Mouse (Mus musculus): ENCODE data around the gene Myl7. TPM values are rescaled to one million over a fixed set of nuclear protein-coding genes. Genes with fewer than 3 reads are reported as not detected.
A peak's percentile ranks its signal among the peaks of the same experiment; 100 is the strongest.

Myl7 gene
- polyA plus RNA-seq, 1 experiment = not detected

DNA sequence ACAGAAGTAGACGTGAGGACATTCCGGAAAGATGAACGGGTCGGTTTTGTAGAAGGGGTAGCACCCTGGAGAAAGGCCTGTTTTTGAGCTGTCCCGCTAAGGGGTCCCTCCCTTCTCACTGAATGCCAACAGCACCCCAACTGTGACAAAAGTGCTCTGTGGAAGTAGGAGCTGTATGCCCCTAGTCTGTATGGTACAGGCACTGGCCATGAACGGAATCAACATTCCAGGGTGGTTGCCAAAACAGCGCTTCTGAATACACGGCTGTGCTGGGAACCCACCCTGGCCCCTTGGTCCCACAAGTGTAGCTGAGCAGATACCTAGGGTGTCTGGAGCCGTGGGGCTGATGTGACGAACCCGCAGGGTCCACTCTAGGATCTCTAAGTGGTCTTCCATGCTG lies 25.9 kb downstream of the Myl7 start:
- no peak overlapping the region for H3K4me3 ChIP-seq (replicated peaks; ENCODE audit: insufficient read depth, low read depth, low read length)
- TF ChIP-seq POLR2A (IDR thresholded peaks at IDR 0.05; ENCODE audit: borderline replicate concordance, insufficient read depth, low read length) (no peak), CTCF (IDR thresholded peaks at IDR 0.05; ENCODE audit: borderline replicate concordance, insufficient read depth, low read depth, low read length) (no peak)
- 92% methylated on average over 11 of the region's 11 CpGs for WGBS
- no peak for DNase-seq
- H3K27ac ChIP-seq (ENCODE audit: insufficient read depth, low read length) = no peak overlapping the region
- peaks cover 13% of the 10 kb centered on the region for H3K4me1 ChIP-seq (ENCODE audit: control insufficient read depth, insufficient read depth, low read length)
- H3K27me3 ChIP-seq (ENCODE audit: control insufficient read depth, insufficient read depth, low read length) = no peaks in the 10 kb centered on the region

DNA sequence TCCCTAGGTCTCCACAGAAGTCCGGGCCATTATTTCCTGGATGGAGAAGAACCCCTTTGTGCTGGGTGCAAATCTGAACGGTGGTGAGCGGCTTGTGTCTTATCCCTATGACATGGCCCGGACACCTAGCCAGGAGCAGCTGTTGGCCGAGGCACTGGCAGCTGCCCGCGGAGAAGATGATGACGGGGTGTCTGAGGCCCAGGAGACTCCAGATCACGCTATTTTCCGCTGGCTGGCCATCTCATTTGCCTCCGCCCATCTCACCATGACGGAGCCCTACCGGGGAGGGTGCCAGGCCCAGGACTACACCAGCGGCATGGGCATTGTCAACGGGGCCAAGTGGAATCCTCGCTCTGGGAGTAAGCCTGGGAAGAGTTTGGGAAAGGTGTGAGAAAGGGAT lies 28.5 kb downstream of the Myl7 start:
- Histone ChIP-seq H3K27me3 (ENCODE audit: control insufficient read depth, insufficient read depth, low read length) (no peaks in the 10 kb centered on the region), H3K4me1 (ENCODE audit: control insufficient read depth, insufficient read depth, low read length) (peaks cover 8% of the 10 kb centered on the region), H3K4me3 (replicated peaks; ENCODE audit: insufficient read depth, low read depth, low read length) (no peak overlapping the region), H3K27ac (ENCODE audit: insufficient read depth, low read length) (no peak overlapping the region)
- 52% methylated on average over 16 of the region's 16 CpGs for WGBS
- no peak for DNase-seq
- TF ChIP-seq POLR2A (IDR thresholded peaks at IDR 0.05; ENCODE audit: borderline replicate concordance, insufficient read depth, low read length) = no peak
- TF ChIP-seq CTCF (IDR thresholded peaks at IDR 0.05; ENCODE audit: borderline replicate concordance, insufficient read depth, low read depth, low read length) = no peak

DNA sequence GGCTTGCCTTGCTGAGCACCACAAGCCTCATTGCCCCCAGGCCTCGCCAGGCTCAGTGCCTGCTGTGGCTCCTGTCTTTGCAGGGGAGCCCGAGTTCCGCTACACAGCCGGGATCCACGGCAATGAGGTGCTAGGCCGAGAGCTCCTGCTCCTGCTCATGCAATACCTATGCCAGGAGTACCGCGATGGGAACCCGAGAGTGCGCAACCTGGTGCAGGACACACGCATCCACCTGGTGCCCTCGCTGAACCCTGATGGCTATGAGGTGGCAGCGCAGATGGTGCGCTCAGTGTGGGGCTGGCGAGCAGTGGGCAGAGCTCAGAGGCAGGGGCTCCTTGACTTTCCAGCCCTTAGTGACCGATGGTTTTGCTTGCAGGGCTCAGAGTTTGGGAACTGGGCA lies 29.3 kb downstream of the Myl7 start:
- TF ChIP-seq CTCF (IDR thresholded peaks at IDR 0.05; ENCODE audit: borderline replicate concordance, insufficient read depth, low read depth, low read length) (no peak), POLR2A (IDR thresholded peaks at IDR 0.05; ENCODE audit: borderline replicate concordance, insufficient read depth, low read length) (no peak)

DNA sequence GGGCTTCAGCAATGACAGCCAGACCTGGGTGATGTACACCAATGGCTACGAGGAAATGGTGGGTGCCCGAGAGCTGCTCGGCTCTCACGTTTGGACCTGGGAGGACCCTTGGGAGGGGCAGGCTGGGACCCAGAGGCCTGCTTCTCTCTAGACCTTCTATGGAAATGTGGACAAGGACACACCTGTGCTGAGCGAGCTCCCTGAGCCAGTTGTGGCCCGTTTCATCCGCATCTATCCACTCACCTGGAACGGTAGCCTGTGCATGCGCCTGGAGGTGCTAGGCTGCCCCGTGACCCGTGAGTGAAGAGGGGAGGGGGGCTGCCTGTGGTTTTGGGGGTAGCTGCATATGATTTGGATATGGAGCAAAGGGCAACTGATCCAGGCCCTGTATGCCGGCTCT lies 30.3 kb downstream of the Myl7 start:
- peaks cover 8% of the 10 kb centered on the region for H3K4me1 ChIP-seq (ENCODE audit: control insufficient read depth, insufficient read depth, low read length)
- H3K27me3 ChIP-seq (ENCODE audit: control insufficient read depth, insufficient read depth, low read length) = no peaks in the 10 kb centered on the region
- 89% methylated on average over 12 of the region's 12 CpGs for WGBS
- TF ChIP-seq POLR2A (IDR thresholded peaks at IDR 0.05; ENCODE audit: borderline replicate concordance, insufficient read depth, low read length) (no peak), CTCF (IDR thresholded peaks at IDR 0.05; ENCODE audit: borderline replicate concordance, insufficient read depth, low read depth, low read length) (no peak)
- no peak overlapping the region for H3K4me3 ChIP-seq (replicated peaks; ENCODE audit: insufficient read depth, low read depth, low read length)
- DNase-seq = no peak
- H3K27ac ChIP-seq (ENCODE audit: insufficient read depth, low read length) = no peak overlapping the region

More for the DNA sequence above, 29.3 kb downstream of the Myl7 start:
- Histone ChIP-seq H3K27ac (ENCODE audit: insufficient read depth, low read length) (no peak overlapping the region), H3K4me3 (replicated peaks; ENCODE audit: insufficient read depth, low read depth, low read length) (no peak overlapping the region), H3K27me3 (ENCODE audit: control insufficient read depth, insufficient read depth, low read length) (no peaks in the 10 kb centered on the region), H3K4me1 (ENCODE audit: control insufficient read depth, insufficient read depth, low read length) (peaks cover 8% of the 10 kb centered on the region)
- 49% methylated on average over 16 of the region's 16 CpGs for WGBS
- peak; percentile 53 to 55 for DNase-seq

DNA sequence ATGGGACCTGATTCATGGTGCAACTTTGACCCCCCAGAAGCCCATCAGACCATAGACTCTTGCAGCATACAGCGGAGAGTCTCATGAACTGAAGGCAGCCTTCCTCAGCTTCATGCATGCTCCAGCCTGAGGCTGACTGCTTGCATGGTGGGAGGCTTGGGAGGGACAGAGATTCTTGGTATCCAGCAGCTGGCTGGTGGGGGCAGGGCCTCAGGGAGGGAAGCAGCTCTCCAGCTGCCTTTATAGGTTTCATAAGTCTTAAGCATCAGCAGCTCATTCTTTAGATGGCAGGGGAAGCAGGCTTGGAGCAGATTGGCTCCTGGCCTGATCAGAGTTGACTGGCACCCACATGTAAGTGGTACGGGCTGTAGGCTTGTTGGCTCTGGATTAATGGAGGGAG lies 31.4 kb downstream of the Myl7 start:
- H3K27ac ChIP-seq (ENCODE audit: insufficient read depth, low read length) = no peak overlapping the region
- TF ChIP-seq POLR2A (IDR thresholded peaks at IDR 0.05; ENCODE audit: borderline replicate concordance, insufficient read depth, low read length) (no peak), CTCF (IDR thresholded peaks at IDR 0.05; ENCODE audit: borderline replicate concordance, insufficient read depth, low read depth, low read length) (no peak)
- no peak for DNase-seq
- 91% methylated on average over 2 of the region's 2 CpGs for WGBS
- no peak overlapping the region for H3K4me3 ChIP-seq (replicated peaks; ENCODE audit: insufficient read depth, low read depth, low read length)
- H3K4me1 ChIP-seq (ENCODE audit: control insufficient read depth, insufficient read depth, low read length) = peaks cover 8% of the 10 kb centered on the region
- no peaks in the 10 kb centered on the region for H3K27me3 ChIP-seq (ENCODE audit: control insufficient read depth, insufficient read depth, low read length)

DNA sequence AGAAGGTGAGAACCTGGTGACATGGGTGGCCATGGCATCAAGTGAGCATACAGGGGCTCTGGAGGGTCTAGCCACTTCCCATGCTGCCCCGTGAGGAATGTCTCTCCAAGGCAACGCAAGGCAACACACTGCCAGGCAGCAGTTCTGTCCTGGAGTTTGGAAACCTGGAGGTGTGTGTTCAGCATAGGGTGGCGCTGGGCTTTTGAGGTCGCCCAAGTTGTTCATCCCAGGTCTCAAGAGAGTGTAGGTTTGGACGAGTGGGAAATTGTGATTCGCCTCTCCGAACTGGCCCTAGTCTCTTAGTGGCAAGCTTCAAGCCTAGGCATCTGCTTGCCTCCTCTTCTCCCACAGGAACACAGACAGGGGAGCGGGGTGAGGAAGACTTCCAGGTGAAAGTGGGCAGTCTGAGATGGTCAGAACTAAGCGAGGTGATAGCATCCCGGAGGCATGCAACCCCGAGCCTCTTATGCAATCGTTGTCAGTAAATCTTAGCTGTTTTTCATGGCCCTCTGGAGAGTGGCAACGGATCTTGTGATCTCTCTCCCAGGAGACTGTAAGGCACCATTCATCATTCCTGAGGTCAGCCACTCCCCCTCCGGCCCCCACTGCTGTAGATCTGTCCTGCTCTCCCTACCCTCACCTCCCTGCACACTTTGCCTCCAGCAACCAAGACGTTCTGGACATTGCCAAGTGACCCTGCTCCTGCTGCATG lies 36.0 kb downstream of the Myl7 start:
- TF ChIP-seq POLR2A (IDR thresholded peaks at IDR 0.05; ENCODE audit: borderline replicate concordance, insufficient read depth, low read length) (no peak), CTCF (IDR thresholded peaks at IDR 0.05; ENCODE audit: borderline replicate concordance, insufficient read depth, low read depth, low read length) (no peak)
- Histone ChIP-seq H3K4me3 (replicated peaks; ENCODE audit: insufficient read depth, low read depth, low read length) (no peak overlapping the region), H3K27me3 (ENCODE audit: control insufficient read depth, insufficient read depth, low read length) (no peaks in the 10 kb centered on the region), H3K4me1 (ENCODE audit: control insufficient read depth, insufficient read depth, low read length) (no peaks in the 10 kb centered on the region), H3K27ac (ENCODE audit: insufficient read depth, low read length) (no peak overlapping the region)
- 36% methylated on average over 15 of the region's 15 CpGs for WGBS
- no peak for DNase-seq

DNA sequence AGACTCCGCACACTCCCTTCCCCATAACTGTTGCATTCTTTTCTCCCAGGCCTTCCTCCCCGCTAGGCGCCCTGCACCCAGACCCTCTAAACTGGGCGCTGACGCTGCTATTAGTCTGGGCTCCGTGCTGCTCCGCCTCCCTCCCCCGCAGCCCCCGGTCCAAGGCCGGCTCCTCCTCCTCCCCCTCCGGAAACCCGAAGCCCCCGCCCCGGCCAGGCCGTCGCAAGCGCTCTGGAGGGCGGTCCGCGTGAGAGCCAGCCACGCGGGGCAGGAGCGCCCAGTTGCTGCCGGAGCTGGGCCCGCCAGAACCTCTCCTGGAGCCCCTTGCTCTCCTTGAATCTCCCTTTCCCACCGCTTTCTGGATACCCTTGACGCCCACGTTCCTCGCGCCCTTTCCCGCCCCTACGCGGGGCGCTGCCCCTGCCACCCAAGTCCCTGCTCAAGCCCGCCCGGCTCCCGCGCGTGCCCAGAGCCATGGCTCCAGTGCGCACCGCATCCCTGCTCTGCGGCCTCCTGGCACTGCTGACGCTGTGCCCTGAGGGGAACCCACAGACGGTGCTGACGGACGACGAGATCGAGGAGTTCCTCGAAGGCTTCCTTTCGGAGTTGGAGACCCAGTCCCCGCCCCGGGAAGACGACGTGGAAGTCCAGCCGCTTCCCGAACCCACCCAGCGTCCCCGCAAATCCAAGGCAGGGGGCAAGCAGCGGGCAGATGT lies 36.7 kb downstream of the Myl7 start, which contains the start of gene Aebp1:
Gene Aebp1 (plus strand): TSS at position 270 of the 716 bp plus-strand sequence.
- DNase-seq = no peak
- TF ChIP-seq POLR2A (IDR thresholded peaks at IDR 0.05; ENCODE audit: borderline replicate concordance, insufficient read depth, low read length) = no peak
- TF ChIP-seq CTCF (IDR thresholded peaks at IDR 0.05; ENCODE audit: borderline replicate concordance, insufficient read depth, low read depth, low read length) = no peak
- WGBS = 3% methylated on average over 59 of the region's 59 CpGs
- no peak within 1 kb of the TSS for H3K27ac ChIP-seq (ENCODE audit: insufficient read depth, low read length)
- H3K4me1 ChIP-seq (ENCODE audit: control insufficient read depth, insufficient read depth, low read length) = no peaks in the 10 kb centered on the region
- H3K4me3 ChIP-seq (replicated peaks; ENCODE audit: insufficient read depth, low read depth, low read length) = no peak within 1 kb of the TSS
- no peaks in the 10 kb centered on the region for H3K27me3 ChIP-seq (ENCODE audit: control insufficient read depth, insufficient read depth, low read length)

DNA sequence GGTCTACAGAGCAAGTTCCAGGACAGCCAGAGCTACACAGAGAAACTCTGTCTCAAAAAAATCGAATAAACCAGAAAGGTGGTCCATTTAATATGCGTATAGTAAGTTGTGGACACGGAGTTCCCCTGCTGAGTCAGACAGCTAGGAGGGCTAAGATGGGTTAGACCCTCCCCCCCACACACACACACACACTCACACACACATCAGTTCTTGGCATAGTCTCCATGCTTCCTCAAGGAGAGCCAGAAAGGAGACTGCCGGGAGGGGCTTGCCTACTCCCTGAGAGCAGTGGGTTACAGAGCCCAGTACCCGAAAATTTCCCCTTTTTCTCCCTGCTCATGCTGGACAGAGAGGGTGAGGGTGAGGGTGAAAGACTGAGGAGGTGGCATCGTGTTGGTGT lies 37.9 kb downstream of the Myl7 start:
- no peaks in the 10 kb centered on the region for H3K27me3 ChIP-seq (ENCODE audit: control insufficient read depth, insufficient read depth, low read length)
- H3K27ac ChIP-seq (ENCODE audit: insufficient read depth, low read length) = no peak overlapping the region
- TF ChIP-seq CTCF (IDR thresholded peaks at IDR 0.05; ENCODE audit: borderline replicate concordance, insufficient read depth, low read depth, low read length) (no peak), POLR2A (IDR thresholded peaks at IDR 0.05; ENCODE audit: borderline replicate concordance, insufficient read depth, low read length) (no peak)
- WGBS = 25% methylated on average over 6 of the region's 6 CpGs
- DNase-seq = no peak
- no peak overlapping the region for H3K4me3 ChIP-seq (replicated peaks; ENCODE audit: insufficient read depth, low read depth, low read length)
- 0 out of 2 replicates have a peak, but pooled peaks cover 3% of the 10 kb centered on the region for H3K4me1 ChIP-seq (ENCODE audit: control insufficient read depth, insufficient read depth, low read length)

Data from cerebellum, adult 2 months (tissue).